Mouse (Mus musculus) lung, adult 2 months (tissue): Measurements from ENCODE around the gene Ermap. TPM values are rescaled to one million over a fixed set of nuclear protein-coding genes. Genes with fewer than 3 reads are reported as not detected.
A peak's percentile ranks its signal among the peaks of the same experiment; 100 is the strongest.

ENCODE experiments used
- DNase-seq: peaks from one replicate; pipeline ENCODE4 v3.0.0; 2022
- H3K4me1 ChIP-seq: fragments of 200-500 bp; 2 replicates; pipeline ENCODE4 v1.6.1; 2011; ENCODE audit warnings: low read length; ENCODE audit not compliant: control insufficient read depth, insufficient read depth
- H3K4me3 ChIP-seq: fragments of 200-500 bp; replicated peaks from 2 replicates; pipeline ENCODE3; 2011; ENCODE audit warnings: low read depth, mild to moderate bottlenecking, control low read depth, low read length; ENCODE audit errors: extremely low read depth
- CTCF ChIP-seq: fragments of 200-500 bp; IDR thresholded peaks from 2 replicates; pipeline ENCODE4 v1.5.1; 2011; ENCODE audit warnings: mild to moderate bottlenecking, low read length, control low read depth; ENCODE audit not compliant: insufficient read depth
- POLR2A ChIP-seq: fragments of 200-500 bp; IDR thresholded peaks from 2 replicates; pipeline ENCODE4 v1.6.1; 2011; ENCODE audit warnings: low read depth, mild to moderate bottlenecking, control low read depth, low read length, borderline replicate concordance; ENCODE audit errors: extremely low read depth
- WGBS: fragments of 180-500 bp; shearing (Covaris S2); methylation state at CpG from one replicate; pipeline ENCODE4 v1.1.7; 2018; 5-methylcytosine and 5-hydroxymethylcytosine counted together
- polyA plus RNA-seq: library from polyadenylated mRNA; depleted of rRNA; stranded (reverse); fragments of >200 nt; gene quantifications from 2 replicates; pipeline ENCODE4 v1.2.3, GENCODE M21; 2012

The Ermap gene
- polyA plus RNA-seq, 1 experiment, result 0.66 TPM

GRCm38 (mm10) chr4:119223696-119224095 is 33.9 kb upstream of the Ermap start:
- peak; percentile 36 for DNase-seq
- 80% methylated on average over 1 of the region's 1 CpGs for WGBS
- no peaks in the 10 kb centered on the region for H3K4me1 ChIP-seq
- H3K4me3 ChIP-seq, result no peak overlapping the region
- TF ChIP-seq CTCF (peak; percentile 83), POLR2A (no peak)

DNA sequence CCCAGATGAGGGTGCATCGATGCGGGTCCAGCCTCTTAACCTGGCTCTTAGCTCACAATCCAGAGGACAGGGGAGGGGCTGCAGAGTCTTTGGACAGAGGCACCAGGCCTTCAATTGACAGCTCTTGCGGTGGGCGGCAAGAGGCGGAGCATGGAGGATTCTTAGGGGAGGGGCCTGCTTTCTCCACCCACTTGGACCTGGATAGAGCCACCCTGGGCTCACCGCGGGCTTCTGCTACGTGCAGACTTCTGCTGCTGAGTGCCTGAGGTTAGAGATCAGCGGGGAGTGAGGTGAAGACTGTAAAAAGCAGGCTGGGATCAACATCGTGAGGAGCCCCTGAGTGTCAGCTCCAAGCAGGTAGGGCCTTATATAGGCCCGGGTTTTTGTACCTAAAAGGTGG is 28.4 kb upstream of the Ermap start, which contains the start of gene Tmem269:
Gene Tmem269, minus strand, starts transcription at position 49 of the 400 bp plus-strand sequence.
- TF ChIP-seq POLR2A (no peak), CTCF (no peak)
- DNase-seq, result no peak
- no peak within 1 kb of the TSS for H3K4me3 ChIP-seq
- WGBS, result 20% methylated on average over 11 of the region's 11 CpGs
- no peaks in the 10 kb centered on the region for H3K4me1 ChIP-seq

GRCm38 (mm10) chr4:119216667-119217066 is 26.9 kb upstream of the Ermap start:
- WGBS, result 52% methylated on average over 8 of the region's 8 CpGs
- no peak for TF ChIP-seq POLR2A
- no peak for TF ChIP-seq CTCF
- H3K4me3 ChIP-seq, result no peak overlapping the region
- H3K4me1 ChIP-seq, result no peaks in the 10 kb centered on the region
- DNase-seq, result no peak

GRCm38 (mm10) chr4:119204672-119205071 is 14.9 kb upstream of the Ermap start:
- DNase-seq, result peak; percentile 39
- Histone ChIP-seq H3K4me1 (no peaks in the 10 kb centered on the region), H3K4me3 (no peak overlapping the region)
- TF ChIP-seq CTCF (peak; percentile 91), POLR2A (no peak)
- WGBS, result 16% methylated on average over 8 of the region's 8 CpGs

- Histone ChIP-seq H3K4me1 (peaks cover 2% of the 10 kb centered on the region; the same call in 1 of the 2 replicates), H3K4me3 (no peak overlapping the region)
- WGBS, result 91% methylated on average over 6 of the region's 6 CpGs
- TF ChIP-seq POLR2A (no peak), CTCF (no peak)
- DNase-seq, result no peak
Observed at GRCm38 (mm10) chr4:119198105-119198504, 8.3 kb upstream of the Ermap start.

GRCm38 (mm10) chr4:119195582-119196320 is 5.9 kb upstream of the Ermap start:
- DNase-seq, result no peak

GRCm38 (mm10) chr4:119194909-119195581 is 5.2 kb upstream of the Ermap start, which contains the start of gene Svbp:
TSS of gene Svbp (plus strand) at chr4:119195306.
- Histone ChIP-seq H3K4me3 (peak within 1 kb of the TSS; percentile 78), H3K4me1 (peaks cover 2% of the 10 kb centered on the region; the same call in 1 of the 2 replicates)
- TF ChIP-seq CTCF, result no peak
- peak; percentile 22; the same call in 1 of the 2 replicates for TF ChIP-seq POLR2A
- DNase-seq, result peak; percentile 79
- under 1% methylated on average over 47 of the region's 47 CpGs for WGBS

More at GRCm38 (mm10) chr4:119195582-119196320, 5.9 kb upstream of the Ermap start:
- Histone ChIP-seq H3K4me1 (peaks cover 2% of the 10 kb centered on the region; the same call in 1 of the 2 replicates), H3K4me3 (peak overlapping the region; percentile 78)
- 11% methylated on average over 18 of the region's 18 CpGs for WGBS
- no peak for TF ChIP-seq CTCF
- TF ChIP-seq POLR2A, result no peak

GRCm38 (mm10) chr4:119192757-119193156 is 2.9 kb upstream of the Ermap start:
- no peak for DNase-seq
- no peak overlapping the region for H3K4me3 ChIP-seq
- WGBS, result 89% methylated on average over 4 of the region's 4 CpGs
- no peak for TF ChIP-seq POLR2A
- no peak for TF ChIP-seq CTCF
- H3K4me1 ChIP-seq, result peaks cover 2% of the 10 kb centered on the region; the same call in 1 of the 2 replicates

GRCm38 (mm10) chr4:119191273-119191672 is 1.5 kb upstream of the Ermap start:
- no peak for TF ChIP-seq POLR2A
- TF ChIP-seq CTCF, result no peak
- no peak for DNase-seq
- H3K4me1 ChIP-seq, result no peaks in the 10 kb centered on the region; the same call in 1 of the 2 replicates
- no peak overlapping the region for H3K4me3 ChIP-seq
- 63% methylated on average over 3 of the region's 3 CpGs for WGBS
